Mouse (Mus musculus) thymus, adult 2 months (tissue): ENCODE measurements around the gene Acot2. TPM values are rescaled to one million over a fixed set of nuclear protein-coding genes. Genes with fewer than 3 reads are reported as not detected.
"Not testable (repeated sequence)": the region's sequence is repeated elsewhere in the genome, so short reads cannot be mapped to it uniquely, and the experiment has no call there.

ENCODE experiments used
- DNase-seq: peaks from one replicate; pipeline ENCODE4 v3.0.0; 2021
- H3K27ac ChIP-seq: fragments of 200-500 bp; 2 replicates; pipeline ENCODE4 v1.5.1; 2012; ENCODE audit warnings: low read length, control low read depth; ENCODE audit not compliant: control insufficient read depth, insufficient read depth
- H3K27me3 ChIP-seq: fragments of 200-500 bp; 2 replicates; pipeline ENCODE4 v1.6.1; 2012; ENCODE audit warnings: mild to moderate bottlenecking, low read length, moderate library complexity, mixed read lengths; ENCODE audit not compliant: control insufficient read depth, insufficient read depth
- H3K36me3 ChIP-seq: fragments of 200-500 bp; 2 replicates; pipeline ENCODE4 v1.6.1; 2012; ENCODE audit warnings: mild to moderate bottlenecking, low read length, moderate library complexity; ENCODE audit not compliant: control insufficient read depth, insufficient read depth
- H3K4me1 ChIP-seq: fragments of 200-500 bp; replicated peaks from 2 replicates; pipeline ENCODE4 v1.6.1; 2012; ENCODE audit warnings: low read length; ENCODE audit not compliant: control insufficient read depth, insufficient read depth
- H3K4me3 ChIP-seq: fragments of 200-500 bp; 2 replicates; pipeline ENCODE4 v1.5.1; 2012; ENCODE audit warnings: mild to moderate bottlenecking, low read length, control low read depth, moderate library complexity; ENCODE audit not compliant: control insufficient read depth, insufficient read depth
- CTCF ChIP-seq: fragments of 200-500 bp; IDR thresholded peaks from 2 replicates; pipeline ENCODE4 v1.5.1; 2012; ENCODE audit warnings: mild to moderate bottlenecking, control low read depth, low read length, moderate library complexity, borderline replicate concordance; ENCODE audit not compliant: control insufficient read depth, poor library complexity, insufficient read depth; ENCODE audit errors: extremely low read depth
- POLR2A ChIP-seq: fragments of 200-500 bp; IDR thresholded peaks from 2 replicates; pipeline ENCODE4 v1.6.1; 2012; ENCODE audit warnings: mild to moderate bottlenecking, low read length, control low read depth, moderate library complexity; ENCODE audit not compliant: control insufficient read depth, poor library complexity, insufficient read depth; ENCODE audit errors: extremely low read depth
- WGBS: fragments of 180-500 bp; shearing (Covaris S2); methylation state at CpG from one replicate; pipeline ENCODE4 v1.1.7; 2018; 5-methylcytosine and 5-hydroxymethylcytosine counted together
- polyA plus RNA-seq: library from polyadenylated mRNA; depleted of rRNA; stranded (reverse); fragments of >200 nt; gene quantifications from 2 replicates; pipeline ENCODE4 v1.2.3, GENCODE M21; 2012

The Acot2 gene
- polyA plus RNA-seq, 1 experiment = 9.1 TPM

GRCm38 (mm10) chr12:83989378-83989777 is 1.7 kb downstream of the Acot2 start:
- DNase-seq = no peak
- Histone ChIP-seq H3K36me3 (no peaks in the 10 kb centered on the region), H3K4me3 (no peak overlapping the region), H3K27ac (no peak overlapping the region), H3K27me3 (no peaks in the 10 kb centered on the region), H3K4me1 (no peaks in the 10 kb centered on the region; the same call in 1 of the 2 replicates)
- WGBS = 98% methylated on average over 4 of the region's 4 CpGs
- TF ChIP-seq CTCF (no peak), POLR2A (no peak)

GRCm38 (mm10) chr12:83997221-83997620 is 9.6 kb downstream of the Acot2 start:
- WGBS = 41% methylated on average over 2 of the region's 2 CpGs
- Histone ChIP-seq H3K27me3 (no peaks in the 10 kb centered on the region), H3K27ac (no peak overlapping the region), H3K4me3 (no peak overlapping the region), H3K4me1 (no peaks in the 10 kb centered on the region), H3K36me3 (no peaks in the 10 kb centered on the region)
- TF ChIP-seq CTCF (no peak), POLR2A (no peak)
- DNase-seq = no peak

- no peaks in the 10 kb centered on the region for H3K36me3 ChIP-seq
- DNase-seq = no peak
- no peak for TF ChIP-seq CTCF
- no peak for TF ChIP-seq POLR2A
- H3K27me3 ChIP-seq = no peaks in the 10 kb centered on the region
- H3K4me3 ChIP-seq = no peak overlapping the region
- WGBS = 86% methylated on average over 11 of the region's 11 CpGs
- no peak overlapping the region for H3K27ac ChIP-seq
- no peaks in the 10 kb centered on the region for H3K4me1 ChIP-seq
Observed at GRCm38 (mm10) chr12:83998341-83999107, 10.9 kb downstream of the Acot2 start.

DNA sequence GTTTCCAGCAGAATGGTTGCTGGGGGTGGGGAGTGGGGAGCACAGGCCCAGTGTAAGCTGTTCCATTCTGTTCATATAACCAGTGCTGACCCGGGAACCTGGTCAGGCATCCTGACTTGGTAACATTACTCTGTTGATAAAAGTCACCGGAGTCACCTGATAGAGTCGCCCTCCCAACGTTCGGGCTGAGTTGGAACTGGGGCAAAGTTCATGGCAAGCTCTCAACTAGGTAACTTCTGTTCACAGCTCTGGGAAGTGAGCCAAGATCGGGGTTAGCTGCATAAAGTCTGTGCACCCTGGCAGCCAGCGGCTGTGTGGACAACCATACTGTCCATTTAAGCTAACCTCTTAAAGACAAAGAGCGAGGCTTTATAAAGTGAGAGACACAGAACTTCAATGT is 11.6 kb downstream of the Acot2 start:
- DNase-seq, H3K27me3 ChIP-seq, H3K27ac ChIP-seq, H3K4me1 ChIP-seq, H3K4me3 ChIP-seq, H3K36me3 ChIP-seq: not testable (repeated sequence)
- WGBS = 33% methylated on average over 8 of the region's 8 CpGs

DNA sequence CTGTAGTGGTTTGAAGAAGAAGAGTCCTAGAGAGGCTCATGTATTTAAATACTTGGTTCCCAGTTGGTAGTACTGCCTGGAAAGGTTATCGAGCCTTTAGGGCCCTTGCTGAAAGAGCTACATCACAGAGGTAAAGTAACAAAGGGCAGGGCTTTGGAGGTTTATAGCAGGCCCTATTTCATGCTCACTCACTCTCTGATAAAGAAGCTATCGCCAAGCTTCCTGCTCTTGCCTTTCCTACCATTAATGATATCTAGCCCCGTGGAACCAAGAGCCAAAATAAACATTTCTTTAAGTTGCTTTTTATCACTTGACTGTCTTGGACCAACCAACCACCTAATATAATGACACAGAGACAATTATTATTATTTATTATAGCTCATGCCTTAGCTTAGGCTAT is 12.8 kb downstream of the Acot2 start:
- Histone ChIP-seq H3K4me3 (no peak overlapping the region), H3K36me3 (no peaks in the 10 kb centered on the region), H3K4me1 (no peaks in the 10 kb centered on the region), H3K27ac (no peak overlapping the region), H3K27me3 (no peaks in the 10 kb centered on the region)
- TF ChIP-seq CTCF = no peak
- TF ChIP-seq POLR2A = no peak
- WGBS = 88% methylated on average over 3 of the region's 3 CpGs
- no peak for DNase-seq

DNA sequence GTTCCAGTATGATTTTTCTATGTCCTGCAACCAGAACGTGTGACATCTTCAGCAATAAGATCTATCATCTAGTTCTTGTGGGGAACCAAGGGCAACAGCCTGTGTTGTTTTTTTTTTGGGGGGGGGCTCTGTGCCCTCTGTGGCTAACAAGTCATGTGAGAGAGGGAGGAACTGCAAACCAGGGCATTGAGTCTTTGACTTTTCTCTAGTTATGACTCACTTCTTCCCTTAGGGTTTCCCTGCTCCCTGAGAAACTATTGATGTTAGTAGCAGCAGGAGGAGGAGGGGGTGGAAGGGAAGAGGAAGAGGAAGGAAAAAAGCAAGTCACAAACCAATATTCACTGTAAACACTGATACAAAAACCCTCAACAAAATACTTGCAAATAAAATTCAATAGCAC is 16.2 kb downstream of the Acot2 start:
- Histone ChIP-seq H3K4me3 (no peak overlapping the region), H3K36me3 (no peaks in the 10 kb centered on the region), H3K27me3 (no peaks in the 10 kb centered on the region), H3K27ac (no peak overlapping the region), H3K4me1 (no peaks in the 10 kb centered on the region)
- WGBS = 79% methylated on average over 1 of the region's 1 CpGs
- DNase-seq = no peak
- TF ChIP-seq CTCF (no peak), POLR2A (no peak)

GRCm38 (mm10) chr12:84008251-84008650 is 20.6 kb downstream of the Acot2 start:
- H3K27me3 ChIP-seq = no peaks in the 10 kb centered on the region
- no peak for DNase-seq
- WGBS = 90% methylated on average over 12 of the region's 12 CpGs
- H3K36me3 ChIP-seq = no peaks in the 10 kb centered on the region
- H3K4me3 ChIP-seq = no peak overlapping the region
- no peak overlapping the region for H3K27ac ChIP-seq
- TF ChIP-seq CTCF = no peak
- TF ChIP-seq POLR2A = no peak
- H3K4me1 ChIP-seq = peaks cover 2% of the 10 kb centered on the region; the same call in 1 of the 2 replicates
